11 mouse cellular contexts compared by ENCODE assay signal in the genomic region with DNA sequence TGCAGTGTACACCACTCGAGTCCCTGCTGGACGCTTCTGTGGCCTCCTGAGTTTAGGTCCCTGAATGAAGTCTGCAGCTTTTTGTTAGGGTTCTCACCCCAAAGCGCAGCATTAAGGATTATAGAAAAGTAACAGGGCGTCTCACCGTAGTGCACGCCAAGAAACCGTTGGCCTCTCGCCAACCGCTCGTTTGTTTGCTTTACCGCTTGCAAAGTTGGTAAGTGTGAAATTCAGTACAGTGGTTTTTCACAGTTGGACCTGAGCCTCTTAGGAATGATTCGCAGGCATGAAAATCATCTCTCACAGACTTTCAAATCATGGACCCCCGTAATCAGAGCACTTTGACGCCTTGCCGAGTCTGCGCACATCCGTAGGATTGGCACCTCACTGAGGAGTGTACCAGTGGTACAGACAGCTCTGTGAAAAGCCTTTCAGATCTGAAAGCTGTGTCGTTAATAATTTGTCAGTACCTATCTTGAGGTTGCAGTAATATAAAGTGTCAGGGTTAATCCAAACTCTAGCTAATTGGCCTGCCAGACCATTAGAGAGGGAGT.
DNase-seq lines count a peak whose midpoint lies in the region; ATAC-seq and TF ChIP-seq lines count a peak whose summit lies in the region.
"Had no signal": no experiment of that assay in that cellular context is flagged by ENCODE, and none has a peak within 500 bp of the region (broad histone marks: within the 10 kb centered on the region; RNA-seq: fewer than 3 reads in every experiment).

No protein-coding gene starts in this region.

- H3K4me2 ChIP-seq in midbrain, embryonic 14.5 days (ENCODE audit: low read length): no peak overlapping the region
- H3K4me2 ChIP-seq in kidney, embryonic 15.5 days: no peak overlapping the region
- H3K4me2 ChIP-seq: embryonic facial prominence, embryonic 12.5 days; hindbrain, embryonic 15.5 days; liver, embryonic 15.5 days had no signal

- no peaks in the 10 kb centered on the region for H3K9me3 ChIP-seq in midbrain, embryonic 14.5 days (ENCODE audit: control insufficient read depth, low read length)
- no peaks in the 10 kb centered on the region for H3K9me3 ChIP-seq in kidney, embryonic 15.5 days (replicated peaks)
- H3K9me3 ChIP-seq: embryonic facial prominence, embryonic 12.5 days; hindbrain, embryonic 15.5 days; liver, embryonic 15.5 days had no signal

- WGBS in midbrain, embryonic 14.5 days: 36% methylated on average over 18 of the region's 18 CpGs
- WGBS in kidney, embryonic 15.5 days: 85% methylated on average over 18 of the region's 18 CpGs

- DNase-seq in adrenal gland, postnatal 10 days: peak; percentile 67
- DNase-seq in adrenal gland, postnatal 14 days: no peak
- peak; percentile 62 for DNase-seq in kidney, postnatal 10 days
- no peak for DNase-seq in kidney, adult 8-10 months
- DNase-seq in left cerebral cortex, adult 2 months (ENCODE audit: extremely low spot score in 1 of 2, low spot score in 2 of 2): peak; percentile 38 to 63
- DNase-seq in midbrain, embryonic 14.5 days: peak; percentile 82
- no peak for DNase-seq in B cell, adult 2 months

- intact Hi-C loops in left cerebral cortex, adult 2 months (cut with DNase I): loop anchor here (5.0 kb wide), 1 partner anchor 114 kb away; no protein-coding TSS in a partner anchor

- TF ChIP-seq CTCF in left cerebral cortex, adult 2 months (IDR thresholded peaks at IDR 0.05): no peak

- ATAC-seq in midbrain, embryonic 14.5 days (ENCODE audit: low FRiP score, low TSS enrichment): peak; percentile 34; the same call in 1 of the 2 replicates
- ATAC-seq in kidney, embryonic 15.5 days (replicated peaks; ENCODE audit: low FRiP score): no peak

- 0 out of 2 replicates have a peak, but pooled peaks cover 3% of the 10 kb centered on the region for H3K4me1 ChIP-seq in midbrain, embryonic 14.5 days (ENCODE audit: control insufficient read depth, insufficient read depth, low read length)
- no peaks in the 10 kb centered on the region for H3K4me1 ChIP-seq in kidney, embryonic 15.5 days
- H3K4me1 ChIP-seq: embryonic facial prominence, embryonic 12.5 days had no signal

- no peak overlapping the region for H3K9ac ChIP-seq in midbrain, embryonic 14.5 days (replicated peaks; ENCODE audit: low read length)
- H3K9ac ChIP-seq in kidney, embryonic 15.5 days: no peak overlapping the region
- H3K9ac ChIP-seq: embryonic facial prominence, embryonic 12.5 days; hindbrain, embryonic 15.5 days; liver, embryonic 15.5 days had no signal

- peaks cover 61% of the 10 kb centered on the region for H3K36me3 ChIP-seq in midbrain, embryonic 14.5 days (ENCODE audit: control insufficient read depth, insufficient read depth, low read length)
- peaks cover 88% of the 10 kb centered on the region for H3K36me3 ChIP-seq in kidney, embryonic 15.5 days

- no peaks in the 10 kb centered on the region for H3K27me3 ChIP-seq in midbrain, embryonic 14.5 days (ENCODE audit: control insufficient read depth, insufficient read depth, low read length)
- no peaks in the 10 kb centered on the region for H3K27me3 ChIP-seq in kidney, embryonic 15.5 days
- H3K27me3 ChIP-seq: embryonic facial prominence, embryonic 12.5 days; hindbrain, embryonic 15.5 days; liver, embryonic 15.5 days had no signal

- H3K4me3 ChIP-seq in left cerebral cortex, adult 2 months: no peak overlapping the region
- H3K4me3 ChIP-seq in midbrain, embryonic 14.5 days (replicated peaks; ENCODE audit: low read depth, low read length): no peak overlapping the region
- H3K4me3 ChIP-seq in kidney, embryonic 15.5 days (replicated peaks): no peak overlapping the region
- H3K4me3 ChIP-seq: embryonic facial prominence, embryonic 12.5 days; hindbrain, embryonic 15.5 days; liver, embryonic 15.5 days had no signal

- no peak overlapping the region for H3K27ac ChIP-seq in left cerebral cortex, adult 2 months
- no peak overlapping the region for H3K27ac ChIP-seq in midbrain, embryonic 14.5 days (replicated peaks; ENCODE audit: low read depth, low read length)
- no peak overlapping the region for H3K27ac ChIP-seq in kidney, embryonic 15.5 days
- H3K27ac ChIP-seq: embryonic facial prominence, embryonic 12.5 days; hindbrain, embryonic 15.5 days; liver, embryonic 15.5 days had no signal

Comparison
In these comparisons a context has a peak if more than half of its experiments do, and no peak if none do; other contexts are left out.
1. DNase-seq: peak in adrenal gland, postnatal 10 days (single experiment), kidney, postnatal 10 days (single experiment), left cerebral cortex, adult 2 months (2 of 2) and midbrain, embryonic 14.5 days (single experiment); none in adrenal gland, postnatal 14 days (single experiment), kidney, adult 8-10 months (0 of 2) and B cell, adult 2 months (0 of 2).